Mouse (Mus musculus) embryonic fibroblast, embryonic 13.5 days (primary cell): ENCODE data around the gene Ucn. TPM values are rescaled to one million over a fixed set of nuclear protein-coding genes. Genes with fewer than 3 reads are reported as not detected.
A peak's percentile ranks its signal among the peaks of the same experiment; 100 is the strongest.

Experiments used
- H3K27ac ChIP-seq: 2 replicates; pipeline ENCODE4 v1.5.1; 2012; ENCODE audit warnings: low read length, control low read depth, inconsistent platforms; ENCODE audit not compliant: insufficient read depth
- H3K4me1 ChIP-seq: 2 replicates; pipeline ENCODE4 v1.6.1; 2011; ENCODE audit warnings: low read length; ENCODE audit not compliant: control insufficient read depth, insufficient read depth
- H3K4me3 ChIP-seq: 2 replicates; pipeline ENCODE4 v1.5.1; 2011; ENCODE audit warnings: mild to moderate bottlenecking, control low read depth, low read length; ENCODE audit not compliant: insufficient read depth
- CTCF ChIP-seq: IDR thresholded peaks from 2 replicates; pipeline ENCODE4 v1.5.1; 2011; ENCODE audit warnings: mild to moderate bottlenecking, control low read depth, low read length, moderate library complexity, borderline replicate concordance; ENCODE audit not compliant: insufficient read depth
- POLR2A ChIP-seq: IDR thresholded peaks from 2 replicates; pipeline ENCODE4 v1.6.1; 2011; ENCODE audit warnings: low read depth, mild to moderate bottlenecking, control low read depth, low read length, moderate library complexity
- polyA plus RNA-seq: library from polyadenylated mRNA; stranded (reverse); fragments of >200 nt; gene quantifications from 2 replicates; pipeline ENCODE4 v1.2.4, GENCODE M21; 2011; ENCODE audit warnings: low read depth; ENCODE audit not compliant: missing spikeins, insufficient read length

The Ucn gene
- polyA plus RNA-seq, 1 experiment = not detected

- no peak within 1 kb of the TSS for H3K4me3 ChIP-seq
- H3K4me1 ChIP-seq = 0 out of 2 replicates have a peak, but pooled peaks cover 2% of the 10 kb centered on the region
- no peak for TF ChIP-seq POLR2A
- no peak for TF ChIP-seq CTCF
- H3K27ac ChIP-seq = no peak within 1 kb of the TSS
These were observed 22.3 kb downstream of the Ucn start, which contains the start of gene Trim54 for GRCm38 (mm10) chr5:31116354-31116753. Gene Trim54 (plus strand): TSS chr5:31116712.

- Histone ChIP-seq H3K27ac (no peak overlapping the region), H3K4me1 (no peaks in the 10 kb centered on the region), H3K4me3 (no peak overlapping the region)
- TF ChIP-seq POLR2A = no peak
These were observed 27.8 kb downstream of the Ucn start for GRCm38 (mm10) chr5:31110781-31111180.

GRCm38 (mm10) chr5:31108000-31108490, 30.6 kb downstream of the Ucn start, which contains the start of gene Slc30a3:
Gene Slc30a3 (minus strand): TSS chr5:31108237.
- no peak for TF ChIP-seq POLR2A
- no peak for TF ChIP-seq CTCF
- Histone ChIP-seq H3K27ac (no peak within 1 kb of the TSS), H3K4me1 (no peaks in the 10 kb centered on the region), H3K4me3 (no peak within 1 kb of the TSS)

GRCm38 (mm10) chr5:31105814-31106335, 32.8 kb downstream of the Ucn start, which contains the start of gene Dnajc5g:
Gene Dnajc5g (plus strand): TSS chr5:31106285.
- no peak within 1 kb of the TSS for H3K27ac ChIP-seq
- no peak for TF ChIP-seq POLR2A
- TF ChIP-seq CTCF = no peak
- no peak within 1 kb of the TSS for H3K4me3 ChIP-seq
- H3K4me1 ChIP-seq = no peaks in the 10 kb centered on the region

GRCm38 (mm10) chr5:31095711-31096480, 42.7 kb downstream of the Ucn start:
- H3K4me3 ChIP-seq = no peak overlapping the region
- no peak for TF ChIP-seq POLR2A

GRCm38 (mm10) chr5:31094799-31095691, 43.6 kb downstream of the Ucn start:
- Histone ChIP-seq H3K27ac (no peak overlapping the region), H3K4me1 (no peaks in the 10 kb centered on the region)
- no peak for TF ChIP-seq CTCF
- no peak for TF ChIP-seq POLR2A

More at GRCm38 (mm10) chr5:31095711-31096480, 42.7 kb downstream of the Ucn start:
- Histone ChIP-seq H3K4me1 (no peaks in the 10 kb centered on the region), H3K27ac (no peak overlapping the region)

GRCm38 (mm10) chr5:31094100-31094798, 44.4 kb downstream of the Ucn start:
- Histone ChIP-seq H3K27ac (no peak overlapping the region), H3K4me3 (no peak overlapping the region), H3K4me1 (no peaks in the 10 kb centered on the region)
- TF ChIP-seq CTCF (no peak), POLR2A (no peak)

More at GRCm38 (mm10) chr5:31094799-31095691, 43.6 kb downstream of the Ucn start:
- 0 out of 2 replicates have a peak overlapping the region, but pooled peaks have one; percentile 8 for H3K4me3 ChIP-seq

GRCm38 (mm10) chr5:31093151-31094041, 45.2 kb downstream of the Ucn start:
- no peak for TF ChIP-seq CTCF
- peak overlapping the region; percentile 9; the same call in 1 of the 2 replicates for H3K4me3 ChIP-seq
- no peaks in the 10 kb centered on the region for H3K4me1 ChIP-seq
- H3K27ac ChIP-seq = no peak overlapping the region
